Mouse (Mus musculus): ENCODE data around the gene Ugt3a1. TPM values are rescaled to one million over a fixed set of nuclear protein-coding genes. Genes with fewer than 3 reads are reported as not detected.

The Ugt3a1 gene
- polyA plus RNA-seq, 1 experiment from 2014 or later = not detected

DNA sequence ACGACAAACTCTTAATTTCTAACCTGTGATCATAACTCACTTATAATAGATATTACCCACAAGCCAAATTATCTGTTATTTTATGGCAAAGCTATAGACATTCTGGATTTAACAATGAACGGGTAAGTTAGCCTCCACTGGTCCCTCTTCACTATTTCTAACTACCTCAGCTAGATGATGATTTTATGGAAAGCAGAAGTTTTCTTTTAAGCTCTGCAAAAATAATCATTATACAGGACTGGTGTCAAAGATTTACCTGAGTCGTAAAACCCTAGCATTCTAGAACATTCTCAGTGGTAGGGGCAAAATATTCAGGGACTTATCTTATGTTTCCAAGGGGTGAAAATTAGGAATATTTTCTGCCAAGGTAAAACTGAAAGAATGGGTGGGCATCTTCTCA is 59.9 kb downstream of the Ugt3a1 start:
- Histone ChIP-seq H3K4me1 (no peaks in the 10 kb centered on the region), H3K27me3 (replicated peaks) (no peaks in the 10 kb centered on the region), H3K4me2 (no peak overlapping the region), H3K27ac (no peak overlapping the region), H3K9ac (no peak overlapping the region), H3K4me3 (no peak overlapping the region), H3K9me3 (no peaks in the 10 kb centered on the region), H3K36me3 (replicated peaks) (no peaks in the 10 kb centered on the region)
- ATAC-seq (replicated peaks) = no peak
- WGBS = 88% methylated on average over 3 of the region's 3 CpGs

DNA sequence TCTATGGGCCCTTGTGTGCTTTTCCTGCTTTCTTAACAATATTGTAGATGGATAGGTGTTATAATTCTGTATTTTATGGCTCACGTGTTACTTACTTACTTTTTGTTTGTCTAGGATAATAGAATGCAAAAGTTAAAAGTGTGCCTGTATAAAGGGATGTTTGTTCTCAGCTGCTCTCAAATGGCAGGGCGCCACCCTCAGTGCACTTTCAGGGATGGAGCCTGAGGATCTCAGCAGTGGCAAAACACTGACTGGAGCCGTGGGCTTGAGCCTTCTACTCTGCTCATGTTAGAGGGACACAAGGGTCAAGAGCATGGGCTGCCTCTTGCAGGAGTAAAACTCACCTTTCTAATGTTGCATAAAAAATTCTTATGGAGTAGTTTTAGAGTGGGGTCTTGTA is 60.3 kb downstream of the Ugt3a1 start:
- no peak overlapping the region for H3K4me2 ChIP-seq
- no peak overlapping the region for H3K9ac ChIP-seq
- no peak overlapping the region for H3K27ac ChIP-seq
- WGBS = 69% methylated on average over 3 of the region's 3 CpGs
- H3K36me3 ChIP-seq (replicated peaks) = no peaks in the 10 kb centered on the region
- no peaks in the 10 kb centered on the region for H3K27me3 ChIP-seq (replicated peaks)
- H3K9me3 ChIP-seq = no peaks in the 10 kb centered on the region
- H3K4me1 ChIP-seq = no peaks in the 10 kb centered on the region
- no peak overlapping the region for H3K4me3 ChIP-seq
- no peak for ATAC-seq (replicated peaks)

- H3K27ac ChIP-seq = no peak overlapping the region
- no peak for ATAC-seq (replicated peaks)
- no peak overlapping the region for H3K4me2 ChIP-seq
- 61% methylated on average over 3 of the region's 3 CpGs for WGBS
- H3K4me3 ChIP-seq = no peak overlapping the region
- H3K9ac ChIP-seq = no peak overlapping the region
- H3K36me3 ChIP-seq (replicated peaks) = no peaks in the 10 kb centered on the region
- H3K9me3 ChIP-seq = no peaks in the 10 kb centered on the region
- no peaks in the 10 kb centered on the region for H3K27me3 ChIP-seq (replicated peaks)
- no peaks in the 10 kb centered on the region for H3K4me1 ChIP-seq
Measured at GRCm38 (mm10) chr15:9348739-9349138, 72.1 kb downstream of the Ugt3a1 start.

- Histone ChIP-seq H3K27me3 (replicated peaks) (no peaks in the 10 kb centered on the region), H3K4me3 (no peak overlapping the region), H3K4me2 (no peak overlapping the region), H3K36me3 (replicated peaks) (no peaks in the 10 kb centered on the region), H3K4me1 (no peaks in the 10 kb centered on the region), H3K9ac (no peak overlapping the region), H3K9me3 (no peaks in the 10 kb centered on the region), H3K27ac (no peak overlapping the region)
- no peak for ATAC-seq (replicated peaks)
- WGBS = 66% methylated on average over 2 of the region's 2 CpGs
Measured at GRCm38 (mm10) chr15:9362801-9363200, 86.1 kb downstream of the Ugt3a1 start.

Other genes with a start within 250 kb of the Ugt3a1 start
- 25.7 and 25.8 TPM in 2 replicates for gene Nadk2, start 205.6 kb upstream of the Ugt3a1 start, polyA plus RNA-seq (2015; fragmentation: Nextera tagmentation; extraction: Ambion mirVana)
- gene Lmbrd2, start 136.3 kb upstream of the Ugt3a1 start, polyA plus RNA-seq (2015; fragmentation: Nextera tagmentation; extraction: Ambion mirVana) = 3.3 and 4.3 TPM in 2 replicates
- 19.7 and 21.5 TPM in 2 replicates for gene Skp2, start 121.5 kb upstream of the Ugt3a1 start, polyA plus RNA-seq (2015; fragmentation: Nextera tagmentation; extraction: Ambion mirVana)
- not detected in 2 replicates for gene Ugt3a2, start 58.7 kb downstream of the Ugt3a1 start, polyA plus RNA-seq (2015; fragmentation: Nextera tagmentation; extraction: Ambion mirVana)
- gene Capsl, start 159.1 kb downstream of the Ugt3a1 start, polyA plus RNA-seq (2015; fragmentation: Nextera tagmentation; extraction: Ambion mirVana) = 3.3 and 3.7 TPM in 2 replicates

All from midbrain, embryonic 15.5 days (tissue).